Mouse (Mus musculus): ENCODE measurements at regions not wholly inside any gene's neighbourhood (a gene's known extent, or its start where the extent isn't known, plus 50 kb on each side); places are given as distances from the start of the nearest gene placed in this dataset.
A peak's percentile ranks its signal among the peaks of the same experiment; 100 is the strongest.
"Not testable (repeated sequence)": the region's sequence is repeated elsewhere in the genome, so short reads cannot be mapped to it uniquely, and the experiment has no call there.

- DNase-seq (ENCODE audit: low spot score) = no peak
Observed at GRCm38 (mm10) chr2:78094921-78095320, 148.7 kb upstream of the Cwc22 start.

- DNase-seq (ENCODE audit: low spot score) = no peak
Observed at GRCm38 (mm10) chr2:78064321-78065037, 118.3 kb upstream of the Cwc22 start.

GRCm38 (mm10) chr2:78059801-78060416 is 113.7 kb upstream of the Cwc22 start:
- DNase-seq (ENCODE audit: low spot score) = peak; percentile 14

GRCm38 (mm10) chr2:78058988-78059387 is 112.8 kb upstream of the Cwc22 start:
- DNase-seq (ENCODE audit: low spot score) = no peak

DNA sequence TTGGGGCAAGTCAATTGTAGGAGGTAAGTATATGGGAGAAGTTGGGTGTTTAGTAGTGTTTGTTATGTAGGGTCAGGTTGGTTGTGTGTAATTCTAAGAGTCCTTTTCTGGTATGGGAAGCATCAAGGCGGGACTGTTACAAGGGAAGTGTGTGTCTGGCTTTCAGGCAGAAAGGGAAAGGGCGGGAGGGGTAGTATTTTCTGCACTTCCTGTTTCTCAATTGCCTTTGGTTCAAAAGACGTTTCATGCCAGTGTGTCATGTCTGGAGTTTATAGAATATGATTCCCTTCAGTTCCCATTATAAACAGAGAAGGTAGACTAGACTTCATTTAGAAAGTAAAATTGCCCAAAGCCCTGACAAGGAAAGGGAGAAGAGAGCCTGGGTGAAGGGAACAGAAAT is 107.7 kb upstream of the Cwc22 start:
- DNase-seq (ENCODE audit: low spot score) = no peak

GRCm38 (mm10) chr2:78050542-78050941 is 104.4 kb upstream of the Cwc22 start:
- DNase-seq (ENCODE audit: low spot score) = no peak

DNA sequence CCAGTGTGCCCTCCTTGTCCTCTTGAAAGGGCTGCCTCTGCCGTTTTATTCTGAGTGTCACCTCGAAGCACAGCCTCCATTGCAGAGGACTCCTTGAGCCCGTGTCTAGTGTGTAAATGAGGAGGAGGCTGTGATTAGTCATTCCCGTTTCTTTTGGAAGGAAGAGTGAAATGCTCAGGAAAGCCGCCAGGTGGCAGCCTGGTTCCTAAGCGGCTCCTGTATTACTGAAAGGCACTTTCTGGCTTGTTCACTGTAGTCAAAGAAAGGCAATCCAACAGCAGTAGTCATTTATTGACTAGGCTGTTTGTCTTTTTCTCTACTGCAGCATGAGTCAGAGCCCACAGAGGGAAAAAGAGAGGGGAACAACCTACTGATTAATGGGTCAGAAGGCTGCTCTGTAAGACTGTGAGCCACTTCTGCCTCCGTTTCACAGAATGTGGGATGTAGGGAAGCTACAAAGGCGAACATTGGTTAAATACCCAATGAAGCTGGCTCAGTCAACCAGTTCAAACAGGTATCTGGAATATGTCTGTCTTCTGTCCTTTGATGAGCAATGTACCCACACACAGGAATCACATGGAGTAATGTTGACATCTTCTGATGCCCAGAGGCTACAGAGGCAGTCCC is 103.2 kb upstream of the Cwc22 start:
- DNase-seq (ENCODE audit: low spot score) = peak; percentile 67

DNA sequence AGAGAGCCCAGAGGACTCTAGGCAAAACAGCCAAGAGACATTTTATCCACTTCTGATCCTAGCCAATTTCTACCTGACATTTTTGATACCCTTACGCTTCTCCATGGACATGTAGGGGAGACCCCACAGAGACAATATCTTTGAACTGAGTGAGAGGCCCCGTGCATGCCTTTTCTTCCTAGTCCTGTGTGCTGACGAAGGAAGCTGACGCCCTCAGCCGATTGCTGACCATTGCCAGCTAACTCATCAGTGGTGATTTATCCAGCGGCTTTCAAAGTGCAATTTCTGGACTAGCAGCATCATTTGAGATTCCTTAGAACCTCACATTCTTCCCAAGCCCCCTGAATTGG is 102.5 kb upstream of the Cwc22 start:
- no peak for DNase-seq (ENCODE audit: low spot score)

DNA sequence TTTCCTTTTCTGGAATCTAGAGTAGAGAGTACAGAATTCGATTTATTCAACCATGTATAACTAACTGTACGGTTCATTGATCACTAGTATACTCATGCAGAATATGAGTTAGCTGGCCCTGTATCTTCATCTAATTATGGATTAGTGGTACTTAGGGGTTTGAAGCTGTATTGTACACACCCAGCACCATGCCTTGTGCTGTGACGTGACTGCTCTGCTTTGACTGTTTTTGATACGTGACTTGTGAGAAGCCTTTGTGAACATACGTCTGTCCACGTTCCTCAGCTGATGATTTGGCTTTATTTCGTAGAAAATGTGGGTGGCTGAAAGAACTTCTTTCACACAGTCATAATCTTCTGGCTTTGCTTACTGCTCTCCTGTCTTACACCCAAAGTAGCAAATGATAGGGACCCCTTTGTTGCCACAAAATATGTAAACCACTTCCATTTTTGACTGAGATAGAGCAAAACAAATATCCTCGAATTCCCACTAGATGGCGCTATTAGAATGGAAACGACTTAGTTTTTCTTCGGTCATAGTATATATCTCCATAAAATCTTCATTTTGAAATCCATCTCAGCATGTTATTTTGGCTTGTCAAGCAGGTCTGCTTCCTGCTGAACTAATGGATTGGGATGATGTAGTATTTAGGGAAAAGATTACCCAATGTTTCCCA is 102.0 kb upstream of the Cwc22 start:
- DNase-seq (ENCODE audit: low spot score) = peak; percentile 26

- no peak for DNase-seq (ENCODE audit: low spot score)
Observed at GRCm38 (mm10) chr2:78027319-78027718, 81.1 kb upstream of the Cwc22 start.

DNA sequence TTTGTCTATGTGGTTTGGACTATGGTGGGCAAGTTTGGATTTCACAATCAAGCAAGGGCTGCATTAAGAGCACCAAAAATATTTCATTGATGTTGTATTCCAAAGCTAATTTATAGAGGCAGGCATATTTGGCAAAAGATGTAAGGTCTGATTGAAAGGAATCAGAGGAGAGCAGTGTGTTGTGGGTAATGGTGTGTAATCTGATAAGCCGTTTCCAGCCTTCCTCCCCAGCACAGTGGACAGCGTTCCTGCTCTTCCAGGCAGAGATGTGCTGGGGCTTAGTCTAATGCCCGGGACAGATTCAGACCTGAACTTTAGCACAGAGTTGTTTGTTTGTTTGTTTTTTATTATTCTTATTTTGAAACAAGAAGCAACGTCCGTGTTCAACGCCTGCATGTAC is 80.6 kb upstream of the Cwc22 start:
- DNase-seq (ENCODE audit: low spot score) = no peak

- no peak for DNase-seq (ENCODE audit: low spot score)
Observed at GRCm38 (mm10) chr2:78025651-78026435, 79.7 kb upstream of the Cwc22 start.

- no peak for DNase-seq (ENCODE audit: low spot score)
Observed at GRCm38 (mm10) chr2:78024981-78025565, 78.9 kb upstream of the Cwc22 start.

DNA sequence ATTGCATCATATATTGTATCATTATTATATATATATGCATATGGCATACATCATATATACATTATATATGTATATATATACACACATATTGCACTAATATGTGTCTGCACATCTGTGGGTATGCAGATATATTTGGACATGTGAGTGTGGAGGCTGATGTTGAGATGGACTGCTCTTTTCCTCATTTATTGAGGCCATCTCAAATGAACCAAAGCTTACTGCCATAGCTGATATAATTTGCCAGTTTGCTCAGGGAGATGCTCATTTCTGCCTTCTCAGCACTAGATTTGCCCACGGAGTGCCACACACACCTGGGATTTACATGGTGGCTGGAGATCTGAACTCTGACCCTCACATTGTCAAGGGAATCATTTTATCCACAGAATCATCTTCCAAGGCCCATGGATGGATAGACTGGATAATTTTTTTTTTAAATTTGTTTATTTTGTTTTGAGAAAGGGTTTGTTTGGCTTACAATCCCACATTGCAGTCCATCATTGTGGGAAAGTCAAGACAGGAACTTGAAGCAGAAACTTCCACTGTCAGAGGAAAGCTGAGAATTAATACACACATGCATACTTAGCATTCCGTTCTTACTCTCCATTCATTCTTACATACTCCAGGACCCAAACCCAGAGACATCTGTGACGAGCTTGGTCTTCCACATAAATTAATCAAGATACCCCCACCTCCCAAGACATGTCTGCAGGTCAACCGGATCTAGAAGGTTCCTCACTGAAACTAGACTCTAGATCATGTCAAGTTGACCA is 77.9 kb upstream of the Cwc22 start:
- DNase-seq (ENCODE audit: low spot score) = no peak

DNA sequence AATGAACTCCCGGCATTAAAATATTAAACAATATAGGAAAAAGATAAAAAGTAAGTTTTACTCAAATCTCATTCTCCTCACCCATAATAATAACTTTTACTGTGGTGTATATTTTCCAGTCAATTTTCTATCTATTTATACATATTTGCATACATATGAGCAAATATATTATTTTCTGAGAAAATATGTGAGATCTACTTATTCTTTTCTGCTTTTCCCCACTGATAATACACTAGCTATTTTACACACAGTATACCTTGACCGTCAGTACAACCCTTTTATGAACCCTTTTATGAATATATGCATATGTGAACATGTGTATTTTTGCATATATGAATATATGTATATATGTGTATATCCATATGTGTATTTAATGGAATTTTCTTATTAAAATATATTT is 77.2 kb upstream of the Cwc22 start:
- no peak for DNase-seq (ENCODE audit: low spot score)

GRCm38 (mm10) chr2:78022756-78023155 is 76.6 kb upstream of the Cwc22 start:
- no peak for DNase-seq (ENCODE audit: low spot score)

DNA sequence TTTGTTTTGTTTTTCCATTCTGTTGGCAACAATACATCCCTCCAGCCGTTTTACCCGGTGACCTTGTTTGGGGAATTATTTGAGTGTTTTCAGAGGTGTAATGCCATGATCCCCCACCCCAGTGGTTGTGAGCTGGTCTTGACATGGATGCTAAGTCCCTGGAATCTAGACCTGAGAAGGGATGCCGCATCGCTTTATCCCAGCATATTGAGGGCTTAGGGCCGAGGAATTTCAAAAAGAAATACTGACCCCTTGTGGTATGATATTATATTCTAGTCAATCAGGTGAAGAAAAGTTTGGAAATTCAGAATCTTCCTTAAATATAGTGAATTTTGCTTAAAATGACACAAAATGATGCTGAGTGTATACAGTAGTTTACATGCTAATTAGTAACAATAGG is 75.7 kb upstream of the Cwc22 start:
- no peak for DNase-seq (ENCODE audit: low spot score)

- DNase-seq (ENCODE audit: low spot score) = no peak
Observed at GRCm38 (mm10) chr2:78021356-78021900, 75.3 kb upstream of the Cwc22 start.

DNA sequence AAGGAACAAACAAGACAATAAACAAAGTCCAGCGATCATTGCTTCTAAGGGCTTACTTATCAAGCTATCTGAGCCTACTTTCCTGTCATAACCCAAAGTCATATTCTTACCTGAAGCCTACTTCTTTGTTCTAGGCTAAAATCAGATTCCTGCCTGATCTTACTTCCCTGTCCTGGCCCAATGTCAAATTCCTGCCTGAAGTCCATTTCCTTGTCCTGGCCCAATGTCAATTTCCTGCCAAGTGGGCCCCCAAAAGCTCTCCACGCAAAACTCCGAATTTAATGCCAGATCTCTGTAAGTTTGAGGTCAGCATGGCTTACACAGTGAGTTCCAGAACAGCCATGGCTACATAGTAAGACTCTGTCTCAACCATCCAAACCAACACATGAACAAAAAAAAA is 74.3 kb upstream of the Cwc22 start:
- no peak for DNase-seq (ENCODE audit: low spot score)

DNA sequence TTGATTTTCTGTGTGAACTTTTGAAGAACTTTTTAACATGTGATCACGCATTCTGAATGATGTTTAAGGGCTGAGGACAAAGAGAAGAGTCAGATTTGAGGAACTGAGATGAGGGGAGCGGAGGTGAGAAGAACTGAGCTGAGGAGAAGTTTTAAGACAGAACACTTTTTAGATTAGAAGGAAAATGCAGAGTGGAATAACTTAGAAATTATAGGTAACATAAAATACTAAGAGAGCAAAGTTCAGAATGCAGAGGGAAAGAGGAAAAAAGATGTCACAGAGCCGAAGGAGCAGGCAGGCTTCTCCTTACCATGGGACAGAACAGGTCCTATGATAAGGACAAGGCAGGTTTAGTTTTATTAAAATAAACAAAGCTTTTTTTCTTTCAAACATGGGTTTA is 73.7 kb upstream of the Cwc22 start:
- DNase-seq (ENCODE audit: low spot score) = no peak

DNA sequence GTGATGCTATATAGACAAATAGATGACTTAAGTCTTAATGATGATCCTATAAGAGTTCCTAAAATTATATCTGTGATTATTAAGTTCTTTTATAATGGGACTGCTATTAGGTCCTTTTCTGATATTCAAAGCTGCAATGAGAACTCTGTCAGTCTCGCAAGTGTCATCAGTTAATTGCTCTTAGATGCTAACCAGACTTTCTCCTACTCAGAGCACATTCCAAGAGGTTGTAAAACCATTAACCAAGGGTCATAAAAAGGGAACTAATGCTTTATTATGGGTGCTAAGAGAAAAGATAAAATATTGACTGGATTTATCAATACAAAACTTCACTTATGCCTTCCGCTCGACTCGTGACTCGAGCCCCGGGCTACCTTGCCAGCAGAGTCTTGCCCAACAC is 66.3 kb upstream of the Cwc22 start:
- not testable (repeated sequence) for DNase-seq (ENCODE audit: low spot score)

Measured in yolk sac, embryonic 10.5 days (tissue).